Mouse (Mus musculus) liver, postnatal 0 days (tissue): Measurements from ENCODE around the gene Zfp618. TPM values are rescaled to one million over a fixed set of nuclear protein-coding genes. Genes with fewer than 3 reads are reported as not detected.

ENCODE experiments used
- ATAC-seq: fragments of 200-750 bp; cut with Nextera tagmentation; 2 replicates; pipeline ENCODE4 v1.8.0; 2017; ENCODE audit warnings: mild to moderate bottlenecking, moderate library complexity
- DNase-seq: peaks from one replicate; pipeline ENCODE4 v3.0.0-alpha.2; 2016
- H3K27ac ChIP-seq: fragments of 300-500 bp; sonication (generic); 2 replicates; pipeline ENCODE4 v1.5.1; 2014; ENCODE audit warnings: antibody characterized with exemption, moderate library complexity, mild to moderate bottlenecking, low read depth
- H3K27me3 ChIP-seq: fragments of 300-500 bp; sonication (generic); 2 replicates; pipeline ENCODE4 v1.6.1; 2014; ENCODE audit warnings: low read length, control low read depth, mixed read lengths; ENCODE audit not compliant: insufficient read depth
- H3K36me3 ChIP-seq: fragments of 300-500 bp; sonication (generic); replicated peaks from 2 replicates; pipeline ENCODE4 v1.6.1; 2014; ENCODE audit warnings: mild to moderate bottlenecking, control low read depth, low read length, moderate library complexity, mixed read lengths; ENCODE audit not compliant: insufficient read depth
- H3K4me1 ChIP-seq: fragments of 300-500 bp; sonication (generic); 2 replicates; pipeline ENCODE4 v1.6.1; 2014; ENCODE audit warnings: antibody characterized with exemption, mild to moderate bottlenecking, control low read depth; ENCODE audit not compliant: insufficient read depth
- H3K4me2 ChIP-seq: fragments of 300-500 bp; sonication (generic); 2 replicates; pipeline ENCODE4 v1.6.1; 2014; ENCODE audit warnings: low read depth, mild to moderate bottlenecking, low read length, moderate library complexity, mixed read lengths
- H3K4me3 ChIP-seq: fragments of 300-500 bp; sonication (generic); 2 replicates; pipeline ENCODE4 v1.5.1; 2014; ENCODE audit warnings: low read depth, low read length
- H3K9ac ChIP-seq: fragments of 300-500 bp; sonication (generic); replicated peaks from 2 replicates; pipeline ENCODE4 v1.6.1; 2014; ENCODE audit warnings: mild to moderate bottlenecking, moderate library complexity
- H3K9me3 ChIP-seq: fragments of 300-500 bp; sonication (generic); 2 replicates; pipeline ENCODE4 v1.6.1; 2016; ENCODE audit warnings: mild to moderate bottlenecking, control low read depth, low read length, mixed read lengths
- CTCF ChIP-seq: sonication (generic); IDR thresholded peaks from 2 replicates; pipeline ENCODE4 v1.5.1; 2016; ENCODE audit warnings: antibody characterized with exemption, low read depth
- EP300 ChIP-seq: IDR thresholded peaks from 2 replicates; pipeline ENCODE4 v1.6.1; 2016; ENCODE audit warnings: antibody characterized with exemption, low read depth, mild to moderate bottlenecking
- WGBS: fragments of 180-500 bp; shearing (Covaris S2); extraction: QIAGEN DNeasy Blood & Tissue Kit; methylation state at CpG from one replicate; pipeline ENCODE4 v1.1.7; 2014; ENCODE audit not compliant: insufficient replicate concordance; 5-methylcytosine and 5-hydroxymethylcytosine counted together
- polyA plus RNA-seq: library from polyadenylated mRNA; unstranded; fragments of >200 nt; fragmentation: Nextera tagmentation; extraction: Ambion mirVana; gene quantifications from 2 replicates; pipeline ENCODE4 v1.2.1, GENCODE M21; 2015

Zfp618 gene
- polyA plus RNA-seq, 1 experiment from 2014 or later = 4.5 TPM

- no peaks in the 10 kb centered on the region for H3K4me1 ChIP-seq
- 75% methylated on average over 5 of the region's 5 CpGs for WGBS
- H3K4me2 ChIP-seq = no peak overlapping the region
- H3K9ac ChIP-seq = no peak overlapping the region
- TF ChIP-seq EP300 (no peak), CTCF (no peak)
- H3K27me3 ChIP-seq = no peaks in the 10 kb centered on the region
- H3K27ac ChIP-seq = no peak overlapping the region
- H3K9me3 ChIP-seq = no peaks in the 10 kb centered on the region
- H3K36me3 ChIP-seq = peaks cover 3% of the 10 kb centered on the region; the same call in 1 of the 2 replicates
- no peak overlapping the region for H3K4me3 ChIP-seq
- ATAC-seq (no peak), DNase-seq (no peak)
These were observed 164.7 kb downstream of the Zfp618 start for GRCm38 (mm10) chr4:63129891-63130624.

DNA sequence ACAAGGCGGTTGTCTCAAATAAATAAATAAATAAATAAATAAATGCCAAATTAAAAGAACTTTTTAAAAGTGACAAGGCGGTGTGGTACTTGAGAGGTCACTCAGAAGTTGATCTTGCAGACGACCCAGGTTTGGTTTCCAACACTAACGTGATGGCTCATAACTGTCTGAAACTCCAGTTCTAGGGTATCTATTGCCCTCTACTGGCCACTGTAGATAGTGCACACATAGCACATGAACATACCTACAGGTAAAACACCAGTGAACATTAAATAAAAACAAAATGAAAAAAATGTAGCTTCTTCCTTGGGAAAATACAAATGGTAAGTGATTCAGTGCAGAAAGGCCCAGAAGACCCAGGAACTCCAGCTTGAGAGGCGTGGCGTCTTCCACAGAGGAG, 181.9 kb downstream of the Zfp618 start:
- Histone ChIP-seq H3K4me3 (no peak overlapping the region), H3K9me3 (no peaks in the 10 kb centered on the region), H3K9ac (no peak overlapping the region), H3K27ac (no peak overlapping the region), H3K36me3 (peaks cover 8% of the 10 kb centered on the region), H3K4me1 (peaks cover 8% of the 10 kb centered on the region; the same call in 1 of the 2 replicates), H3K27me3 (no peaks in the 10 kb centered on the region), H3K4me2 (no peak overlapping the region)
- TF ChIP-seq EP300 (no peak), CTCF (peak; percentile 51; the same call in 1 of the 2 replicates)
- WGBS = 92% methylated on average over 6 of the region's 6 CpGs
- DNase-seq (no peak), ATAC-seq (no peak)

GRCm38 (mm10) chr4:63151127-63151526, 185.8 kb downstream of the Zfp618 start:
- Histone ChIP-seq H3K4me3 (no peak overlapping the region), H3K4me2 (peak overlapping the region; percentile 66), H3K27ac (no peak overlapping the region), H3K9me3 (no peaks in the 10 kb centered on the region), H3K36me3 (peaks cover 5% of the 10 kb centered on the region), H3K9ac (no peak overlapping the region), H3K27me3 (no peaks in the 10 kb centered on the region), H3K4me1 (peaks cover 20% of the 10 kb centered on the region)
- DNase-seq (peak; percentile 30), ATAC-seq (peak; percentile 40; the same call in 1 of the 2 replicates)
- WGBS = 49% methylated on average over 6 of the region's 6 CpGs
- TF ChIP-seq CTCF (no peak), EP300 (no peak)

GRCm38 (mm10) chr4:63154028-63154427, 188.7 kb downstream of the Zfp618 start:
- peak overlapping the region; percentile 47 for H3K4me3 ChIP-seq
- no peak for TF ChIP-seq EP300
- no peak for TF ChIP-seq CTCF
- no peaks in the 10 kb centered on the region for H3K27me3 ChIP-seq
- no peaks in the 10 kb centered on the region for H3K9me3 ChIP-seq
- ATAC-seq (peak; percentile 54), DNase-seq (peak; percentile 71)
- peak overlapping the region; percentile 66 for H3K4me2 ChIP-seq
- H3K4me1 ChIP-seq = peaks cover 20% of the 10 kb centered on the region
- 49% methylated on average over 4 of the region's 4 CpGs for WGBS
- no peaks in the 10 kb centered on the region; the same call in 1 of the 2 replicates for H3K36me3 ChIP-seq
- H3K9ac ChIP-seq = peak overlapping the region; percentile 45; the same call in 1 of the 2 replicates
- peak overlapping the region; percentile 69 for H3K27ac ChIP-seq

GRCm38 (mm10) chr4:63154699-63155098, 189.3 kb downstream of the Zfp618 start, which contains the start of gene Ambp:
TSS of gene Ambp (minus strand) at chr4:63154799.
- H3K4me3 ChIP-seq = peak within 1 kb of the TSS; percentile 47
- TF ChIP-seq EP300 = no peak
- TF ChIP-seq CTCF = no peak
- H3K4me2 ChIP-seq = peak within 1 kb of the TSS; percentile 66
- H3K4me1 ChIP-seq = peaks cover 20% of the 10 kb centered on the region
- no peaks in the 10 kb centered on the region; the same call in 1 of the 2 replicates for H3K36me3 ChIP-seq
- no peaks in the 10 kb centered on the region for H3K9me3 ChIP-seq
- WGBS = 39% methylated on average over 5 of the region's 5 CpGs
- ATAC-seq (no peak), DNase-seq (no peak)
- no peaks in the 10 kb centered on the region for H3K27me3 ChIP-seq
- peak within 1 kb of the TSS; percentile 45 for H3K9ac ChIP-seq
- peak within 1 kb of the TSS; percentile 69 for H3K27ac ChIP-seq

DNA sequence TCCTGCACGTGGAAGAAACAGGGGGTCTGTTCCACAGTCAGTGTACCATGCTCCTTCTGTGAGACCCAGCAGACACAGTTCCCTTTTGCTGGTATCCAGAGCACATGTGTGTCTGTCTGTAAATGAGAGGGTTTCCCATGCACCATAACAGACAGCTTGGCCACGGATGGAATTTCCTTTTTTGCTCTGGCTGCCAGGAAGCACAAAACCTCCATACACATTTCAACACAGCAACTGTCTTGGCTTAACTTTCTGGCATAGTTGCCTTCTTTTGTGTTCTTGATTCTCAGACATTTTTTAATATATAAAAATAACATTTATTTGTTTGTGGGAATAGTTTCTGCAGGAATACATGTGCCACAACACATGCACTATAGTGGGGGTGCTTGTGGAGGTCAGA, 190.2 kb downstream of the Zfp618 start:
- DNase-seq (no peak), ATAC-seq (no peak)
- no peak overlapping the region for H3K4me2 ChIP-seq
- no peak overlapping the region for H3K4me3 ChIP-seq
- no peaks in the 10 kb centered on the region for H3K27me3 ChIP-seq
- no peak for TF ChIP-seq EP300
- no peak for TF ChIP-seq CTCF
- peak overlapping the region; percentile 22; the same call in 1 of the 2 replicates for H3K27ac ChIP-seq
- H3K36me3 ChIP-seq = no peaks in the 10 kb centered on the region
- H3K4me1 ChIP-seq = peaks cover 20% of the 10 kb centered on the region
- 21% methylated on average over 2 of the region's 2 CpGs for WGBS
- no peaks in the 10 kb centered on the region for H3K9me3 ChIP-seq
- no peak overlapping the region for H3K9ac ChIP-seq
